Mouse (Mus musculus) layer of hippocampus, adult 18-20 months (tissue): ENCODE results near the gene Bpifa3. TPM values are rescaled to one million over a fixed set of nuclear protein-coding genes. Genes with fewer than 3 reads are reported as not detected.
A peak's percentile ranks its signal among the peaks of the same experiment; 100 is the strongest.
"Not testable (repeated sequence)": the region's sequence is repeated elsewhere in the genome, so short reads cannot be mapped to it uniquely, and the experiment has no call there.

Experiments used
- DNase-seq, 2 experiments: peaks; one replicate each; pipeline ENCODE4 v3.0.0; 2022; ENCODE audit warnings: low spot score in 2 of 2
- long read RNA-seq: library from polyadenylated mRNA; stranded (forward); transcript quantifications from one replicate; pipeline ENCODE4 v2.0.0, GENCODE M21; 2021
- total RNA-seq, 2 experiments: library from RNA; stranded (reverse); gene quantifications; 2 replicates each; pipeline ENCODE4 v1.2.3; 2021

The Bpifa3 gene
- not detected for total RNA-seq
- long read RNA-seq = 0 reads

DNA sequence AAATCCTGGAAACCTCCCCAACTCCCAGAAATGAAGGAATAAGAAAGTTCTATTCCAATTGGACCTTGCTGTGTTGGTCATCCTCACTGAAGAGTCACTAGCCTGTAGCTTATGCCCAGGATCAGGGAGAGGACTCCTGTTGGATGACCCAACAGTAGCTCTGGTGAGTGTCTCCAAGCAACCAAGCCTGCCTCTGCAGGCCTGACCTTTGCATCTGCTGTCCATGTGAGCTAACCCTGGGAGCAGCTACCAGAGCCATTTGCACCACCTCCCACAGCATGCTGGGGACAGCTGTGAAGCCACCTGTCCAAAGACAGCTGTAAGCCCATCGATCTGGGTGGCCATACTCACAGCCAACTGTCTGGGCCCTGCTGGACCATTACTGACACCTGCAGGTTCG lies at the start of gene Bpifa3:
Gene Bpifa3, plus strand, starts transcription at position 217 of the 400 bp plus-strand sequence.
- no peak for DNase-seq

DNA sequence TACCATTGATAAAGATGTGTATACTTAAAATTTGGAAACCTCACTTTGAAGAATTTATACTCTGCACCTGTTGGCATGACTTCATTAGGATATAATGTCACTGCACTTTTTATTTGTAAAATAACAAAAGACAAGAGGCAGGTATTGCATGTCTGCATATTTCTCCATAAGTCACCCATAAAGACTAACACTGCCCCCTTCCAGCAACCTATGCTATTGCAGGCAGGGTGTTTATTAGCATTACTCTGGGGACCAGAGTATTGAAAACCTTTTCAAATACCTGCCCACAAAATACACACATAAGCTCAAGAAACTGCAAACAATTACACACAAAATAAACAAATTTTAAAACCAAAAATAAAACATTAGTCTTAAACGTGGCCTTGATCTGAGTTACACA lies 32.4 kb upstream of the Bpifa3 start:
- DNase-seq = peak in 1 of 2 experiments; percentile 5

GRCm38 (mm10) chr2:154117381-154117780 lies 12.8 kb upstream of the Bpifa3 start:
- no peak for DNase-seq

DNA sequence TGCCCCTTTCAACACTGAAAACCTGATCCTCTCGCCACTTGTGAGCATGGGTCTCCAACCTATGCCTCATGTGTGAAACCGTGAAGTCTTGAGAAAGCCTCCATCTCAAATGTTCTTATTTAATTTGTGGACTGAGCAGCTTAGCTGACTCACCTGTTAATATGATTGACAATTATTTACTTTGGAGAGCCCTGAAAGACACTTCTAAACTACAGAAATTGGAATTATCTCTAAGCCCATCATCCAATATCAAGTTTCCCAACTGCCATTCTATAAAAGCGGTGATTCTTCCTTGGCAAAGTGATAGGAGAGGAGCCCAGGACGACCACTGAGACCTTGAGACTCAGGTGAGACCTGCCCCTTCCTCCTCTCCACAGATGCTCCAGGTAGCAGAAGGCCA lies 12.4 kb downstream of the Bpifa3 start, which contains the start of gene Bpifa1:
Gene Bpifa1, plus strand, starts transcription at position 301 of the 400 bp plus-strand sequence.
- no peak for DNase-seq

- DNase-seq = peak in 1 of 2 experiments; percentile 3
These were observed 13.6 kb downstream of the Bpifa3 start for GRCm38 (mm10) chr2:154143735-154144134.

- no peak for DNase-seq
These were observed 17.4 kb downstream of the Bpifa3 start for GRCm38 (mm10) chr2:154147496-154147895.

GRCm38 (mm10) chr2:154158433-154158832 lies 28.3 kb downstream of the Bpifa3 start:
- DNase-seq = peak; percentile 13 to 33

- DNase-seq = no peak
These were observed 32.2 kb downstream of the Bpifa3 start, which contains the start of gene Bpifa5 for GRCm38 (mm10) chr2:154162307-154162706. TSS of gene Bpifa5 (plus strand) at chr2:154162607.

DNA sequence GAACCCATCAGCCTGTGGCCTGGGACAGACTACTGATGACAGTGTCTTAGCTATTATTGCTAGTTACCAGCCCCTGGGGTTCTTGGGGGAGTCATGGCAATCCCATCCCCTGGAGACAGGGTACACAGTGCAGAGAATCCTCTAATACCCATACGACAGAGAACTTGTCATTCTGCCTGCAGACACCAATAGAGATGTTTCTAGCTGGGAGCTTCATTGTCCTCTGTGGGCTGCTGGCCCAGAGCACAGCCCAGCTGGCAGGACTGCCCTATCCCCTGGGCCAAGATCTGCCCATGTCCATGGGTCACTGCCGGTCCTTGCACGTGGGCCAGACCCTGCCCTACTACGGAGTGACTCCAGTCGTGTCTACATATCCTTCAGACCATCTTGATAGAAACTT lies 33.2 kb downstream of the Bpifa3 start:
- DNase-seq = no peak

- no peak for DNase-seq
These were observed 39.0 kb downstream of the Bpifa3 start for GRCm38 (mm10) chr2:154169172-154169571.

- DNase-seq = no peak
These were observed 41.5 kb downstream of the Bpifa3 start for GRCm38 (mm10) chr2:154171621-154172020.

- peak; percentile 25 to 60 for DNase-seq
These were observed 43.2 kb downstream of the Bpifa3 start for GRCm38 (mm10) chr2:154173313-154173712.

- not testable (repeated sequence) for DNase-seq
These were observed 51.8 kb downstream of the Bpifa3 start for GRCm38 (mm10) chr2:154181900-154182299.

DNA sequence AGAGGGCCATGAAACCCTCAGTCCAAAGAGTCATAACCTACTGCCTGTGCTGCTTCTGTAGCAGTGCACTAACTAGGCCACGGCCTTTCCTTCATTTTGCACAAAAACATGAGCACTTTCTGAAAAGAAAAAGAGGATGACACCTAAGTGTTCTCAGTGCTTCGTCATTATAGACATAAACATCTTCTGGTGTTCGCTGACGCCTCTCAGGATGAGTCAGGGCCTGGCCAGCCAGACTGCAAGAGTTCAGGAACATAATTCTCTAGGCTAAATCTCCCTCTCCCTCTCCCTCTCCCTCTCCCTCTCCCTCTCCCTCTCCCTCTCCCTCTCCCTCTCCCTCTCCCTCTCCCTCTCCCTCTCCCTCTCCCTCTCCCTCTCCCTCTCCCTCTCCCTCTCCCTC lies 52.9 kb downstream of the Bpifa3 start:
- not testable (repeated sequence) for DNase-seq

DNA sequence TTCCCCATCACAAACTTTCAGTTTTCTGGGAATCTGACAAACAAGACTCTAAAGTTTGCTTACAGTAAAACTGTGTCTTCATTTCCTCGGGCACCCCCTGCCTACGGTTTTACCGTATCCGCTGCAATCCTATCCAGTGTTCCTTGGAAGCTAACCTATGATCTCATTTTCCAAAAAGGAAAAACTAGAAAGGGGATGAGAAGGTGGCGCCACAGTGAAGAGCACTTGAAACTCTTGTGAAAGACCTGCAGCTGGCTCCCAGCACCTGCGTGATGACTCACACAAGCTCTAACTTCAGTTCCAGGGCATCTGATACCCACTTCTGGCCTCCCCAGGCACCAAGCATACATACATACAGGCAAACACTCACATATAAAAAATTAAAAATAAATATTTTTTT lies 55.2 kb downstream of the Bpifa3 start:
- no peak for DNase-seq

DNA sequence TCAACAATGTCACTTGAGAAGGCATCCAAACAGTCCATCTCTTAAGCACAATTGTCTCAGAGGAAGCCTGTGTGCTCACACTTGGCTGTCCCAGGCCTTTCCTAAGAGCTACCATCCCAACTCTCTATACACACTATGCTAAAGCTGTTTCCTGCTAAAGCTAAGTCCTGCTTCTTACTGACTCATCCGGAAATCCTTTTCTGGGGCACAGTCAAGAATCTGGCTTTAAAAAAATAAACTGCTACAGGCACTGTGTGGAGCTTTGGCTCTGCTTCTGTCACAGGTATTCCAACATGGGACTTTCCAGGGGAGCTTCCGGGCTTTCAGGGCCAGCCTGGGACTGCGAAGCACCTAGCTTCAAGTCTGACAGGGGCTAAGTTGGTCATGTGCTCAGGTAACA lies 55.6 kb downstream of the Bpifa3 start:
- DNase-seq = no peak

GRCm38 (mm10) chr2:154187468-154187867 lies 57.3 kb downstream of the Bpifa3 start:
- DNase-seq = no peak

Other genes with a start within 250 kb of the Bpifa3 start
- gene Bpifb6, start 229.9 kb upstream of the Bpifa3 start, total RNA-seq = not detected
- gene Bpifb3, start 212.1 kb upstream of the Bpifa3 start, total RNA-seq = not detected
- gene Bpifb4, start 192.1 kb upstream of the Bpifa3 start, total RNA-seq = not detected
- not detected for gene Bpifa6, start 155.4 kb upstream of the Bpifa3 start, total RNA-seq
- gene Bpifa2, start 122.1 kb upstream of the Bpifa3 start, total RNA-seq = not detected
- gene Bpifa1, start 12.5 kb downstream of the Bpifa3 start, total RNA-seq = not detected
- not detected for gene Bpifa5, start 32.3 kb downstream of the Bpifa3 start, total RNA-seq
- gene Bpifb1, start 60.5 kb downstream of the Bpifa3 start, total RNA-seq = under 1 TPM; 0.12 to 0.15 TPM
- gene Bpifb5, start 93.4 kb downstream of the Bpifa3 start, total RNA-seq = not detected
- not detected for gene Bpifb9a, start 127.5 kb downstream of the Bpifa3 start, total RNA-seq
- gene Bpifb9b, start 176.9 kb downstream of the Bpifa3 start, total RNA-seq = not detected
- 10 to 100 TPM; 14.8 to 14.9 TPM for gene Cdk5rap1, start 242.7 kb downstream of the Bpifa3 start, total RNA-seq